In the genomic region with DNA sequence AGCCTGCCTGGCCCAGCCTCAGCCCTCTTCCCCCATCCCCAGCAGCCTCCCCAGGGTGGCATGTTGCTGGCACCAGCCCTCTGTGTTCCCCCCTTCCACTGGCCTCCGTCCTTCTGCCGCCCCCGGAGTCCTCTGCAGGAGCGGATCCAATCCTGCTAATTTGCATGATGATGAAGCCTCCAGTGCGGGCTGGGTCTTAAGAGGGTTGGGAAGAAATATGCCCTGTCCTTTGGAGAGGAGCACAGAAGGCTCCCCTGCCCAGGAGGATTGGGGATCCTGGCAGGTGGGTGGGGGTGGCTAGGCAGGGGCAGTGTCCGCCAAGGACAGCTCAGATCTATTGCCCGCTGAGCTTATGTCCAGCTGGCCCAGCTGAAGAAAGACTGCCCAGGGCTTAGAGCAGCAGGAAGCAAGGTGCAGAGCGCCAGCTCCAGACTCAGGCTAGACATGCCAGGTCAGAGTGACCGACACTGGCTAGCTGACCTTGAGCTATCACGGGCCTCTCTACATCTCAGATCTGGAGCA, we compare ENCODE assay signal across 8 mouse cellular contexts.
DNase-seq lines count a peak whose midpoint lies in the region; ATAC-seq lines count a peak whose summit lies in the region.

No protein-coding gene starts in this region.

- no peak overlapping the region for H3K9ac ChIP-seq in kidney, embryonic 16.5 days (replicated peaks; ENCODE audit: low read length)
- H3K9ac ChIP-seq in forebrain, embryonic 12.5 days: no peak overlapping the region
- peak overlapping the region; percentile 24; the same call in 1 of the 2 replicates for H3K9ac ChIP-seq in midbrain, embryonic 11.5 days (ENCODE audit: low read length)

- no peaks in the 10 kb centered on the region for H3K9me3 ChIP-seq in kidney, embryonic 16.5 days (ENCODE audit: low read length)
- no peaks in the 10 kb centered on the region for H3K9me3 ChIP-seq in forebrain, embryonic 12.5 days
- H3K9me3 ChIP-seq in midbrain, embryonic 11.5 days (ENCODE audit: control insufficient read depth, low read length): no peaks in the 10 kb centered on the region

- 29% methylated on average over 10 of the region's 10 CpGs for WGBS in kidney, embryonic 16.5 days
- 19% methylated on average over 10 of the region's 10 CpGs for WGBS in forebrain, embryonic 12.5 days
- 26% methylated on average over 10 of the region's 10 CpGs for WGBS in midbrain, embryonic 11.5 days

- H3K27ac ChIP-seq in kidney, embryonic 16.5 days (ENCODE audit: low read length): no peak overlapping the region
- H3K27ac ChIP-seq in forebrain, embryonic 12.5 days: peak overlapping the region; percentile 80
- peak overlapping the region; percentile 64 for H3K27ac ChIP-seq in midbrain, embryonic 11.5 days (ENCODE audit: low read depth, low read length)

- H3K27me3 ChIP-seq in kidney, embryonic 16.5 days (ENCODE audit: insufficient read depth, low read length): no peaks in the 10 kb centered on the region
- no peaks in the 10 kb centered on the region for H3K27me3 ChIP-seq in forebrain, embryonic 12.5 days
- no peaks in the 10 kb centered on the region for H3K27me3 ChIP-seq in midbrain, embryonic 11.5 days (ENCODE audit: control insufficient read depth, insufficient read depth, low read length)

- 0 out of 2 replicates have a peak, but pooled peaks have one; percentile 10 for ATAC-seq in kidney, embryonic 16.5 days (ENCODE audit: low FRiP score, low TSS enrichment)
- ATAC-seq in forebrain, embryonic 12.5 days (ENCODE audit: low FRiP score): peak; percentile 54; the same call in 1 of the 2 replicates
- peak; percentile 68 for ATAC-seq in midbrain, embryonic 11.5 days (ENCODE audit: low FRiP score)

- H3K4me3 ChIP-seq in kidney, embryonic 16.5 days (ENCODE audit: low read length): no peak overlapping the region
- H3K4me3 ChIP-seq in forebrain, embryonic 12.5 days (replicated peaks): no peak overlapping the region
- H3K4me3 ChIP-seq in midbrain, embryonic 11.5 days (ENCODE audit: low read depth, low read length): no peak overlapping the region

- H3K4me1 ChIP-seq in kidney, embryonic 16.5 days (ENCODE audit: insufficient read depth, low read length): peaks cover 18% of the 10 kb centered on the region
- peaks cover 57% of the 10 kb centered on the region for H3K4me1 ChIP-seq in forebrain, embryonic 12.5 days
- peaks cover 31% of the 10 kb centered on the region for H3K4me1 ChIP-seq in midbrain, embryonic 11.5 days (ENCODE audit: control insufficient read depth, insufficient read depth, low read length)

- H3K36me3 ChIP-seq in kidney, embryonic 16.5 days (ENCODE audit: insufficient read depth, low read length): no peaks in the 10 kb centered on the region
- no peaks in the 10 kb centered on the region for H3K36me3 ChIP-seq in forebrain, embryonic 12.5 days (replicated peaks)
- H3K36me3 ChIP-seq in midbrain, embryonic 11.5 days (ENCODE audit: control insufficient read depth, insufficient read depth, low read length): no peaks in the 10 kb centered on the region

- no peak for DNase-seq in kidney, postnatal 36 days
- DNase-seq in adrenal gland, postnatal 14 days: peak; percentile 47
- DNase-seq in midbrain, embryonic 11.5 days (ENCODE audit: low spot score, missing footprints): no peak
- DNase-seq in spleen, postnatal 4 days (ENCODE audit: low spot score in 2 of 2): no peak
- DNase-seq in thymus, postnatal 14 days: no peak
- no peak for DNase-seq in liver

- H3K4me2 ChIP-seq in kidney, embryonic 16.5 days (replicated peaks; ENCODE audit: low read depth, low read length): no peak overlapping the region
- H3K4me2 ChIP-seq in forebrain, embryonic 12.5 days: no peak overlapping the region; the same call in 1 of the 2 replicates
- H3K4me2 ChIP-seq in midbrain, embryonic 11.5 days: no peak overlapping the region

Comparison
In these comparisons a context has a peak if more than half of its experiments do, and no peak if none do; other contexts are left out.
1. ATAC-seq: peak in every context shown above with its lines; median percentile 68 in midbrain, embryonic 11.5 days; 54 in forebrain, embryonic 12.5 days; 10 in kidney, embryonic 16.5 days.